Mouse (Mus musculus) left cerebral cortex, adult 11 months (tissue): ENCODE data around the gene Socs1.

Experiments used
- DNase-seq: peaks from one replicate; pipeline ENCODE4 v3.0.0; 2022; ENCODE audit warnings: low spot score

The Socs1 gene

GRCm38 (mm10) chr16:10763540-10764264 lies 21.6 kb downstream of the Socs1 start:
- no peak for DNase-seq

- no peak for DNase-seq
These were observed 22.7 kb downstream of the Socs1 start for GRCm38 (mm10) chr16:10762569-10763180.

GRCm38 (mm10) chr16:10761182-10761581 lies 24.2 kb downstream of the Socs1 start:
- DNase-seq = no peak

DNA sequence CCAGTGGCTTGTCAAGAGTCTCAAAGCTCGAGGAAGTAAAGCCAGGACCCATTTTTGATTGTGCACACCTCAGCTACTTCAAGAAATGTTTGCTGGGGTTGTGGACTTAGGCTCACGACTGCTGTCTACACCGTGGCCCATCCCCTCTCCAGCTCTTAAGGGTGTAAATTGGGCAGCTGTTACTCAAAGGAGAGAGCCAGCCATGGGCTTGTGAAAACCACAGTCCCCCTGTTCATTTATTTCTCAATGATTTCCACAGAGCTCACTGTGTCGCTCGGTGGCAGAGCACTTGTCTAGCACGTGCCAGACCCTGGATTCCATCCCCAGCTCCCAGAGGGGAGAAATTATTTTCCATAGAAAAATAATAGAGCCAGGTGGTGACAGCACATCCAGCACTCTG lies 29.2 kb downstream of the Socs1 start:
- no peak for DNase-seq

DNA sequence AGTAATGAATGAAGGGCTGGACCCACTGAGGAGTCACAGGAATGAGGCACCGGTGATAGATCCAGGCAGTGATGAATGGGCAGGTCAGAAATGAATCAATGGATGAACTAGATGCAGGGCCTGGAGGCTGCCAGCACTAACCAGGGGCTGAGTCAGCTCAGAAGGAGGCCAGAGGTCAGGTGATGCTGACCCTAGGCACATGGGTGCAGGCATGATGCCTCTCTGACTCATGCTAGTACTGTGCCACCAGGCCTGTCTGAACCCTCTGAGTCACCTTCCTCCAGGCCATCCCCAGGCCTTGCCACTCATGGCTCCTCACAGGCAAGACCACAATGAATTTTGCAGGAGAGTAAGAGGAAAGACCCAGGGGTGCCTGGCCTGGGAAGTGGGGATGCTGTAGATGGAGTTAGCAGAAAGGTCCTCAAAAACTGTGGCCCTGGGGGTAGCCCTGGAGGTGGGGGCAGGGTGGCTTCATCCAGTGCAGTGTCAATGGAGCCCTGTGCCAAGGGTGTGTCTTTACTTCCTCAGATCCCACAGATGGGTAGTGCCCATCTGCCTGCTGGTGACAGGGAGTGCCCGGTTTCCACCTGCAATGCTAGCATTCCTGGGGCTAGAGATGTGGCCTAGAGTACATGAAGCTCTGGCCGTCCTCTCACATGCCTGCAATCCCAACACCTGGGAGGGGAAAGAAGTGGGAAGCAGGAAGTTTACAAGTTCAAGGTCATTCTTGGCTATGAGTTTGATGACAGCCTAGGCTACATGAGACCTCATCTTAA lies 30.6 kb downstream of the Socs1 start:
- DNase-seq = no peak

DNA sequence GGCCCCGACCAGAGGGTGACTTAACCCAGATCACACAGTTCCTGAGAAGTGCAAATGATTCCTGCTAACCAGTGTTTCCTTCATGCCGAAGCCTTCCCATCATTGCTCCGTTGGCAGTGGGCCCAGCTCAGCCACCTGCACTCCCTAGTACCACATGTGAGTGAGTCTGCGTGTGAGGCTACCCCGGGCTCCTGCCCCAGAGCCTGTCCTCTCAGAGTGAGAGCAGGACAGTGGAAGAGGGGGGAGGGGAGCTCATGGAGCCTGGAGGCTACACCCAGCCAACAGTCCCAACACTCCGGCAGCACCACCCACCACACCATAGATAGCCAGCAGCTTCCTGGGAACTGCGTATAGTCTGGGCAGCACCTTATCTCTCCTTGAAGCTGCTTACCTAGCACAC lies 35.5 kb downstream of the Socs1 start:
- DNase-seq = no peak

DNA sequence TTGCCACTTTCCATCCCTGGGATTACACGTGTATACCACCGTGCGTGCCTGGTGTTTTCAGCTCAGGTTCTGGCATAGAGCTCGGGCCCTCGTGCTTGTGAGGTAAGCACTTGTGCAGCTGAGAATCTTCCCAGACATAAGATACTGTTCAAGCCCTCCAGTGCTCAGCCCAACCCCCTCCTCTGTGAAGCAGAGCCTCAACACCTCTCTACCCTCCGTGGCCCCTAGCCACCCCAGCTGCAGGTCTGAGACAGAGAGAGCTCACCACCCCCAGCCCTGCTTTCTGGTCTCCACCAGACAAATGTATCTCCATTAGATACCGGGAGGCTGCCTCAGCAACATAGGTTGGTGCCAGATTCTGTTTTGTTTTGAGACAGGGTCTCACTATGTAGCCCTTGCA lies 36.1 kb downstream of the Socs1 start:
- no peak for DNase-seq

DNA sequence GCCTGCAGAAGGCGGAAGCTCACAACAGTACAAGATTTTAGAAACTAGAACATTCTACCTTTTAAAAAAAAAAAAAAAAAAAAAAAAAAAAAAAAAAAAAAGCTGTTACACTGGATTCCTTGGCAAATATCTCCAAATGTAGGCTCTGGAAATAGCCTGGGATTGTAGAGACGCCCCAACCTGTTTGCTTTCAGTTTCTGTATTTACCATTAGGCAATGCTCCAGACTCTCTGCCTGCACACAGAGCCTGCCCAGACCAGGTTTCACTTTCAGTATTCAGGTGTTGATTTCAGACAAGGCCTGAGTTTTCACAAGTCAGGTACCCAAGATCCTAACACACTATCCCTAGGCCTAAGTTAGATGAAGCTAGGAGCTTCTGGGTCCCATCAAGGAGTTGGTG lies 44.3 kb downstream of the Socs1 start:
- DNase-seq = peak; percentile 25

DNA sequence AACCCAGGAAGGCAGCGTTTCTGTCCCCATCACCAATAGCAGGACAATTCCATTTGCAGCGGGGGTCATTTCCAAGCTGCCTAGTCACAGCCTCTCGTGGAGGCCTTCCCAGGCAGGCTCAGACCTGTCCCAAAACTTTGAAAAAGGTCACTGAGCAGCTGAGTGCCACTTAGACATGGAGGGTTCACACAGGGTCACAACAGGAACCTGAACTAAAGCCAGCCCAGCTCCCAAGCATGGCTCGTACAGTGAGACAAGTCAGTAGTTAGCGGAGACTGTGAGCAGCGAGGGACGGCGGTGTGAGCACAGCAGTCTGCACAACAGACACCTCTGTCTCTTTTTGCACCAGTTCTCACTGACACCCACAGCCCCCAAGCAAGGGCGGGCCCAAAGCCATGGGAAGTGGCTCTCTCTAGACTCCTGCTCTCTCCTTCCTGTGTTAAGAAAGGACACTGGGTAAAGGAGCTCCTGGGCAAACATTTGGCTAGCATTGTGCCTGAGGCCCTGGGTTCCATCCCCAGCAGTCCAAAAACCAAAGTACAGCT lies 45.4 kb downstream of the Socs1 start:
- no peak for DNase-seq

DNA sequence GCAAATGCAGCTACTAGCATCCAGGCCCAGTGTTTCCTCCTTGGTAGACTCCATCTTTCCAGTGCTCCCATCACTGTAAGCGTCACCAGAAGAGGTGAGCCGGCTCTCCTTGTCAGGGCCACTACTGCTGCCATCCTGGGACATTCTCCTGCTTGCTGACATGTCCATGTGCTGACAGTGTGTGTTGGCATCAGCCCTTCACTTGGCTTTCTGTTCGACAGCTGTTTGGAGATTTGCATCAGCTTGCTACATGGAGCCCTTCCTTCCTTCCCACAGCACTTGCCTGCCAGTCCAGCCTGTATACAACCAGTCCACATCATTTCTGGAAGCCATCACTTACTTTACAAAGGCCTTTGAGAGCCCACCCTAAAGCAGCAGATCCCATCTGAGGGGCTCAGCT lies 46.5 kb downstream of the Socs1 start:
- no peak for DNase-seq

DNA sequence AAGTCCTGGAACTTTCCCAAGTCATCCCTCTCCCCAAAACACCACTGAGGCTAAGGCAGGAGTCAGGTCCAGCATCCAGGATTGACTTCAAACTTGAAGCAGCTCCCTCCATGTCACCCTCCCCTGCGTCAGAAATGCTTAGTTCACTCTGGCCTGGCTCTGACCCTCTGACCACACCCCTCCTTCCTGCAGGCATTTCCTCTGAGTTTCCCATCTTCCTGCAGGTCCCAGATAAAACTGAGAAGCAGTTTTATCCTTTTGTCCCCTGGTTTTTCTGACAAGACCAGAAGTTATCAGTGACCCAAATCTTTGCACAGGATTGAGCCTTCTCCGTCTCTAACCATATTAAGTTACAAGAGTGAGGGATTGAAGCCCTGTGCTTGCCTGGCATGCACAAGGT lies 47.8 kb downstream of the Socs1 start:
- DNase-seq = no peak

DNA sequence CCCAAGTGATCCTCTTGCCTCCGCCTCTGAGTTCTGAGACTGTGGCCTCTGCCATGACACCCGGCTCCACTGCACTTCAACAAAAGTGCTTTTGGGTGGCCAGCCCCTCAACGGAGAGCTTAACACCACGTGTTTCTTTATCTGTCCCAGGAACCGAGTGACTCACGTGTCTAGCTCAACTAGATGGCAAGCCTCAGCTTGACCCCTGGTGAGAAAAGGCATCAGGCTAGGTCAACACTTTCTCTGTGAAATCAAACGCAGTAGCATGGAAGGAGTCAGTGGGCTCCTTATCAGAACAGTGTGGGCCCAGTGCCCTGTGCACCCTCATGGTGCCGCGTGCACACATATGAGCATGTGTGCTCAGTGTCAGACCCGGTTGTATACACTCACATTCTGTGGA lies 49.0 kb downstream of the Socs1 start:
- no peak for DNase-seq

- no peak for DNase-seq
These were observed 49.6 kb downstream of the Socs1 start for GRCm38 (mm10) chr16:10735781-10736180.

- DNase-seq = no peak
These were observed 52.9 kb downstream of the Socs1 start for GRCm38 (mm10) chr16:10732421-10732820.
